Mouse (Mus musculus) small intestine, adult 2 months (tissue): ENCODE data around the gene D430041D05Rik. TPM values are rescaled to one million over a fixed set of nuclear protein-coding genes. Genes with fewer than 3 reads are reported as not detected.

Experiments
- H3K27ac ChIP-seq: fragments of 200-500 bp; 2 replicates; pipeline ENCODE4 v1.5.1; 2012; ENCODE audit warnings: low read depth, low read length, control low read depth, inconsistent platforms; ENCODE audit not compliant: insufficient read depth
- H3K27me3 ChIP-seq: fragments of 200-500 bp; 2 replicates; pipeline ENCODE4 v1.6.1; 2012; ENCODE audit warnings: mild to moderate bottlenecking, moderate library complexity, low read length, inconsistent platforms; ENCODE audit not compliant: control insufficient read depth, insufficient read depth
- H3K36me3 ChIP-seq: fragments of 200-500 bp; 2 replicates; pipeline ENCODE4 v1.6.1; 2012; ENCODE audit warnings: mild to moderate bottlenecking, low read length, control low read depth, inconsistent platforms; ENCODE audit not compliant: control insufficient read depth, insufficient read depth
- H3K4me1 ChIP-seq: fragments of 200-500 bp; 2 replicates; pipeline ENCODE4 v1.6.1; 2012; ENCODE audit warnings: low read length, inconsistent platforms, mixed read lengths; ENCODE audit not compliant: control insufficient read depth, insufficient read depth, insufficient read length
- H3K4me3 ChIP-seq: fragments of 200-500 bp; 2 replicates; pipeline ENCODE4 v1.5.1; 2012; ENCODE audit warnings: low read depth, mild to moderate bottlenecking, control low read depth, inconsistent platforms, low read length, moderate library complexity
- CTCF ChIP-seq: fragments of 200-500 bp; IDR thresholded peaks from 2 replicates; pipeline ENCODE4 v1.5.1; 2012; ENCODE audit warnings: low read depth, mild to moderate bottlenecking, control low read depth, inconsistent platforms, low read length, moderate library complexity, mixed read lengths; ENCODE audit not compliant: insufficient replicate concordance, insufficient read length; ENCODE audit errors: extremely low read depth
- POLR2A ChIP-seq: fragments of 200-500 bp; IDR thresholded peaks from 2 replicates; pipeline ENCODE4 v1.6.1; 2012; ENCODE audit warnings: low read depth, mild to moderate bottlenecking, control low read depth, inconsistent platforms, low read length, moderate library complexity
- WGBS: fragments of 180-500 bp; shearing (Covaris S2); methylation state at CpG from one replicate; pipeline ENCODE4 v1.1.7; 2018; 5-methylcytosine and 5-hydroxymethylcytosine counted together
- polyA plus RNA-seq: library from polyadenylated mRNA; depleted of rRNA; stranded (reverse); fragments of >200 nt; gene quantifications from 2 replicates; pipeline ENCODE4 v1.2.3, GENCODE M21; 2012

Gene D430041D05Rik
- polyA plus RNA-seq, 1 experiment = not detected

- H3K4me3 ChIP-seq = no peak overlapping the region
- no peaks in the 10 kb centered on the region for H3K4me1 ChIP-seq
- no peaks in the 10 kb centered on the region for H3K27me3 ChIP-seq
- H3K27ac ChIP-seq = no peak overlapping the region
- H3K36me3 ChIP-seq = no peaks in the 10 kb centered on the region
- 85% methylated on average over 14 of the region's 14 CpGs for WGBS
- no peak for TF ChIP-seq POLR2A
- TF ChIP-seq CTCF = no peak
These were observed 191.0 kb downstream of the D430041D05Rik start for GRCm38 (mm10) chr2:104219733-104220391.

GRCm38 (mm10) chr2:104218588-104219065, 192.2 kb downstream of the D430041D05Rik start:
- TF ChIP-seq POLR2A = no peak
- no peak for TF ChIP-seq CTCF
- H3K4me3 ChIP-seq = no peak overlapping the region
- H3K27ac ChIP-seq = no peak overlapping the region
- H3K36me3 ChIP-seq = no peaks in the 10 kb centered on the region
- H3K27me3 ChIP-seq = no peaks in the 10 kb centered on the region
- no peaks in the 10 kb centered on the region for H3K4me1 ChIP-seq
- WGBS = 70% methylated on average over 9 of the region's 9 CpGs

- Histone ChIP-seq H3K4me1 (no peaks in the 10 kb centered on the region), H3K36me3 (no peaks in the 10 kb centered on the region), H3K27ac (no peak overlapping the region), H3K27me3 (no peaks in the 10 kb centered on the region), H3K4me3 (no peak overlapping the region)
- WGBS = 74% methylated on average over 10 of the region's 10 CpGs
- no peak for TF ChIP-seq CTCF
- no peak for TF ChIP-seq POLR2A
These were observed 192.7 kb downstream of the D430041D05Rik start for GRCm38 (mm10) chr2:104218114-104218513.

GRCm38 (mm10) chr2:104209408-104209807, 201.4 kb downstream of the D430041D05Rik start:
- Histone ChIP-seq H3K27me3 (no peaks in the 10 kb centered on the region), H3K4me1 (no peaks in the 10 kb centered on the region), H3K4me3 (no peak overlapping the region), H3K27ac (no peak overlapping the region), H3K36me3 (no peaks in the 10 kb centered on the region)
- no peak for TF ChIP-seq POLR2A
- TF ChIP-seq CTCF = no peak
- 51% methylated on average over 2 of the region's 2 CpGs for WGBS

- no peak overlapping the region for H3K27ac ChIP-seq
- no peaks in the 10 kb centered on the region for H3K4me1 ChIP-seq
- no peak overlapping the region for H3K4me3 ChIP-seq
- 72% methylated on average over 5 of the region's 5 CpGs for WGBS
- TF ChIP-seq POLR2A = no peak
- no peak for TF ChIP-seq CTCF
- no peaks in the 10 kb centered on the region for H3K36me3 ChIP-seq
- no peaks in the 10 kb centered on the region for H3K27me3 ChIP-seq
These were observed 202.4 kb downstream of the D430041D05Rik start for GRCm38 (mm10) chr2:104208415-104208814.

GRCm38 (mm10) chr2:104207948-104208347, 202.9 kb downstream of the D430041D05Rik start:
- no peaks in the 10 kb centered on the region for H3K36me3 ChIP-seq
- H3K4me1 ChIP-seq = no peaks in the 10 kb centered on the region
- H3K27ac ChIP-seq = no peak overlapping the region
- TF ChIP-seq CTCF (no peak), POLR2A (no peak)
- no peak overlapping the region for H3K4me3 ChIP-seq
- WGBS = 19% methylated on average over 10 of the region's 10 CpGs
- no peaks in the 10 kb centered on the region for H3K27me3 ChIP-seq

GRCm38 (mm10) chr2:104205623-104206022, 205.2 kb downstream of the D430041D05Rik start:
- Histone ChIP-seq H3K27me3 (no peaks in the 10 kb centered on the region), H3K36me3 (no peaks in the 10 kb centered on the region), H3K27ac (no peak overlapping the region), H3K4me1 (no peaks in the 10 kb centered on the region), H3K4me3 (no peak overlapping the region)
- WGBS = 63% methylated on average over 8 of the region's 8 CpGs
- TF ChIP-seq CTCF = no peak
